Mouse (Mus musculus) CH12.LX (cell line): ENCODE results near the gene Zfhx3. TPM values are rescaled to one million over a fixed set of nuclear protein-coding genes. Genes with fewer than 3 reads are reported as not detected.

Experiments
- DNase-seq: peaks from one replicate; pipeline ENCODE4 v3.0.0-alpha.2; 2013; ENCODE audit errors: extremely low read depth
- H3K27ac ChIP-seq: 2 replicates; pipeline ENCODE4 v1.5.1; 2012; ENCODE audit warnings: low read depth, mild to moderate bottlenecking, control low read depth, moderate library complexity; ENCODE audit not compliant: insufficient read depth
- H3K27me3 ChIP-seq: replicated peaks from 2 replicates; pipeline ENCODE3; 2012; ENCODE audit warnings: inconsistent platforms
- H3K36me3 ChIP-seq, 2 experiments: replicated peaks in 1 of 2; 2 replicates each; pipeline versions ENCODE3 to v1.6.1; 2012; ENCODE audit warnings: inconsistent platforms in 1 of 2, low read length in 1 of 2, mild to moderate bottlenecking in 1 of 2, mixed read lengths in 1 of 2, moderate library complexity in 1 of 2; ENCODE audit not compliant: control insufficient read depth in 1 of 2, insufficient read depth in 1 of 2
- H3K4me1 ChIP-seq, 2 experiments: 2 replicates each; pipeline ENCODE4 v1.6.1; 2012; ENCODE audit warnings: inconsistent platforms in 1 of 2, moderate library complexity in 1 of 2; ENCODE audit not compliant: insufficient read depth in 2 of 2, control insufficient read depth in 1 of 2
- H3K4me2 ChIP-seq: 2 replicates; pipeline ENCODE4 v1.6.1; 2012; ENCODE audit warnings: low read depth, mild to moderate bottlenecking, control low read depth; ENCODE audit not compliant: poor library complexity, insufficient read depth, severe bottlenecking
- H3K4me3 ChIP-seq, 3 experiments: fragments of 150-350 bp in 1 of 3; sonication (generic) in 1 of 3; replicated peaks in 1 of 3; 2 replicates each; pipeline versions ENCODE3 to v1.5.1; 2011 to 2012; ENCODE audit warnings: low read depth in 2 of 3, low read length in 2 of 3, mild to moderate bottlenecking in 2 of 3, moderate library complexity in 2 of 3, control low read depth in 1 of 3, improper control_type of control experiment in 1 of 3, inconsistent platforms in 1 of 3, mixed read lengths in 1 of 3; ENCODE audit not compliant: poor library complexity in 1 of 3
- H3K79me2 ChIP-seq: replicated peaks from 2 replicates; pipeline ENCODE4 v1.6.1; 2012; ENCODE audit warnings: mild to moderate bottlenecking, moderate library complexity; ENCODE audit not compliant: control insufficient read depth, poor library complexity, insufficient read depth, severe bottlenecking; ENCODE audit errors: extremely low read depth
- H3K9ac ChIP-seq: 2 replicates; pipeline ENCODE4 v1.6.1; 2012; ENCODE audit warnings: low read depth, mild to moderate bottlenecking, control low read depth, moderate library complexity; ENCODE audit not compliant: insufficient read depth
- H3K9me3 ChIP-seq: replicated peaks from 2 replicates; pipeline ENCODE3; 2012; ENCODE audit warnings: low read length, inconsistent platforms, mixed read lengths
- CHD1 ChIP-seq: IDR thresholded peaks from 2 replicates; pipeline ENCODE4 v1.6.1; 2012; ENCODE audit warnings: low read depth, low read length, improper control_type of control experiment, inconsistent platforms
- CHD2 ChIP-seq: IDR thresholded peaks from 2 replicates; pipeline ENCODE4 v1.6.1; 2011; ENCODE audit warnings: low read length, improper control_type of control experiment
- CTCF ChIP-seq, 2 experiments: IDR thresholded peaks in 1 of 2; conservative IDR thresholded peaks in 1 of 2; 2 replicates each; pipeline ENCODE4 v1.5.1; 2011 to 2012; ENCODE audit warnings: low read depth in 2 of 2, low read length in 2 of 2, improper control_type of control experiment in 1 of 2, inconsistent platforms in 1 of 2, mild to moderate bottlenecking in 1 of 2, moderate library complexity in 1 of 2
- E2F4 ChIP-seq: IDR thresholded peaks from 2 replicates; pipeline ENCODE4 v1.6.1; 2011; ENCODE audit warnings: low read depth, low read length, improper control_type of control experiment; ENCODE audit not compliant: insufficient replicate concordance
- ELF1 ChIP-seq: IDR thresholded peaks from 2 replicates; pipeline ENCODE4 v1.6.1; 2014; ENCODE audit warnings: low read depth, mild to moderate bottlenecking, inconsistent platforms, low read length, improper control_type of control experiment
- GABPA ChIP-seq: IDR thresholded peaks from 2 replicates; pipeline ENCODE4 v1.6.1; 2012; ENCODE audit warnings: low read depth, low read length, improper control_type of control experiment, inconsistent platforms; ENCODE audit not compliant: insufficient replicate concordance
- HCFC1 ChIP-seq: IDR thresholded peaks from 2 replicates; pipeline ENCODE4 v1.6.1; 2012; ENCODE audit warnings: low read depth, mild to moderate bottlenecking, inconsistent platforms, low read length, improper control_type of control experiment
- MEF2A ChIP-seq: IDR thresholded peaks from 2 replicates; pipeline ENCODE4 v1.6.1; 2014; ENCODE audit warnings: low read depth, mild to moderate bottlenecking, inconsistent platforms, low read length, improper control_type of control experiment, borderline replicate concordance
- MXI1 ChIP-seq: IDR thresholded peaks from 2 replicates; pipeline ENCODE4 v1.6.1; 2011; ENCODE audit warnings: mild to moderate bottlenecking, low read depth, low read length, improper control_type of control experiment
- MYC ChIP-seq: IDR thresholded peaks from 2 replicates; pipeline ENCODE4 v1.6.1; 2011; ENCODE audit warnings: low read depth, mild to moderate bottlenecking, improper control_type of control experiment, low read length
- NELFE ChIP-seq: IDR thresholded peaks from 2 replicates; pipeline ENCODE4 v1.6.1; 2011; ENCODE audit warnings: low read depth, low read length, improper control_type of control experiment
- NRF1 ChIP-seq: IDR thresholded peaks from 2 replicates; pipeline ENCODE4 v1.6.1; 2014; ENCODE audit warnings: low read depth, mild to moderate bottlenecking, inconsistent platforms, low read length, improper control_type of control experiment, moderate library complexity
- PAX5 ChIP-seq: IDR thresholded peaks from 2 replicates; pipeline ENCODE4 v1.6.1; 2012; ENCODE audit warnings: low read length, inconsistent platforms, mixed read lengths
- POLR2A ChIP-seq: IDR thresholded peaks from 2 replicates; pipeline ENCODE4 v1.6.1; 2011; ENCODE audit warnings: low read depth, mild to moderate bottlenecking, improper control_type of control experiment, low read length
- RAD21 ChIP-seq: IDR thresholded peaks from 2 replicates; pipeline ENCODE4 v1.6.1; 2011; ENCODE audit warnings: low read depth, mild to moderate bottlenecking, low read length, improper control_type of control experiment, moderate library complexity
- SIN3A ChIP-seq: IDR thresholded peaks from 2 replicates; pipeline ENCODE4 v1.6.1; 2012; ENCODE audit warnings: low read length, improper control_type of control experiment, inconsistent platforms
- SMC3 ChIP-seq: IDR thresholded peaks from 2 replicates; pipeline ENCODE4 v1.6.1; 2011; ENCODE audit warnings: low read depth, low read length, improper control_type of control experiment
- TCF12 ChIP-seq: IDR thresholded peaks from 2 replicates; pipeline ENCODE4 v1.6.1; 2014; ENCODE audit warnings: low read depth, mild to moderate bottlenecking, inconsistent platforms, low read length, improper control_type of control experiment
- USF1 ChIP-seq: IDR thresholded peaks from 2 replicates; pipeline ENCODE4 v1.6.1; 2014; ENCODE audit warnings: low read depth, mild to moderate bottlenecking, inconsistent platforms, low read length, improper control_type of control experiment
- USF2 ChIP-seq: conservative IDR thresholded peaks from 2 replicates; pipeline ENCODE4 v1.6.1; 2011; ENCODE audit warnings: low read depth, low read length, improper control_type of control experiment
- ZC3H11A ChIP-seq: IDR thresholded peaks from 2 replicates; pipeline ENCODE4 v1.6.1; 2012; ENCODE audit warnings: low read depth, mild to moderate bottlenecking, inconsistent platforms, low read length, improper control_type of control experiment
- ZKSCAN1 ChIP-seq: IDR thresholded peaks from 2 replicates; pipeline ENCODE4 v1.6.1; 2012; ENCODE audit warnings: low read depth, inconsistent platforms, low read length, improper control_type of control experiment, borderline replicate concordance
- ZNF384 ChIP-seq: IDR thresholded peaks from 2 replicates; pipeline ENCODE4 v1.6.1; 2012; ENCODE audit warnings: low read depth, low read length, improper control_type of control experiment, inconsistent platforms
- dilution Hi-C: fragments of 300-500 bp; cut with MboI; formaldehyde crosslinking; loops from 2 replicates; pipeline ENCODE4 v1.14.3; 2020; ENCODE audit warnings: low sequenced_read_pairs; ENCODE audit not compliant: extremely low pct_unique_long_range_greater_than_20kb, extremely low pct_ligation_motif_present
- in situ Hi-C: fragments of 300-500 bp; cut with MboI; formaldehyde crosslinking; loops from 3 replicates; pipeline ENCODE4 v1.14.3; 2019; ENCODE audit warnings: low sequenced_read_pairs, low pct_ligation_motif_present, low pct_unique_long_range_greater_than_20kb, mixed read lengths
- polyA plus RNA-seq: library from polyadenylated mRNA; unstranded; fragments of >175 nt; gene quantifications from 2 replicates; pipeline ENCODE4 v1.2.1, GENCODE M21; 2012; ENCODE audit warnings: low read depth; ENCODE audit not compliant: insufficient read length
- total RNA-seq, 2 experiments: library from RNA; depleted of rRNA; stranded (reverse); fragments of 300-350 nt in 1 of 2; fragments of >200 nt in 1 of 2; gene quantifications; 2 replicates each; pipeline ENCODE4 v1.2.3; 2012 to 2014

The Zfhx3 gene
- total and polyA plus RNA-seq, 3 experiments, result 0.05 to 0.76 (median 0.68) TPM

GRCm38 (mm10) chr8:108101131-108101530 is 158.7 kb downstream of the Zfhx3 start:
- H3K36me3 ChIP-seq, result no peaks in the 10 kb centered on the region
- in situ Hi-C loops, result no loop called here
- no peak overlapping the region for H3K27ac ChIP-seq
- no peak overlapping the region for H3K9ac ChIP-seq
- no peak overlapping the region for H3K4me2 ChIP-seq
- H3K79me2 ChIP-seq, result no peaks in the 10 kb centered on the region
- H3K27me3 ChIP-seq, result no peaks in the 10 kb centered on the region
- H3K9me3 ChIP-seq, result no peaks in the 10 kb centered on the region
- DNase-seq, result peak; percentile 39
- dilution Hi-C loops, result no loop called here
- H3K4me1 ChIP-seq, result no peaks in the 10 kb centered on the region
- no peak for TF ChIP-seq HCFC1
- no peak for TF ChIP-seq USF1
- no peak for TF ChIP-seq ZKSCAN1
- no peak for TF ChIP-seq GABPA
- TF ChIP-seq PAX5, result no peak
- no peak for TF ChIP-seq MEF2A
- TF ChIP-seq RAD21, result peak; percentile 71
- TF ChIP-seq NELFE, result no peak
- no peak for TF ChIP-seq SIN3A
- TF ChIP-seq CHD2, result no peak
- TF ChIP-seq NRF1, result no peak
- TF ChIP-seq ZC3H11A, result peak; percentile 29
- no peak for TF ChIP-seq ELF1
- TF ChIP-seq USF2, result no peak
- TF ChIP-seq CTCF (conservative IDR thresholded peaks at IDR 0.05 in 1 of 2, IDR thresholded peaks at IDR 0.05 in 1 of 2; ENCODE audit: low read depth in 2 of 2, low read length in 2 of 2), result peak in 1 of 2 experiments; percentile 79; a peak in 3 of 4 replicates
- no peak for TF ChIP-seq ZNF384
- no peak for TF ChIP-seq POLR2A
- no peak for TF ChIP-seq CHD1
- TF ChIP-seq MXI1, result no peak
- peak; percentile 93 for TF ChIP-seq SMC3
- TF ChIP-seq MYC, result no peak
- no peak for TF ChIP-seq E2F4
- no peak for TF ChIP-seq TCF12
- TF ChIP-seq, all 38 proteins: peak for 4
- H3K4me3 ChIP-seq, result no peak overlapping the region
